12 mouse cellular contexts compared by ENCODE assay signal in genomic region chr9:98400185-98400894, GRCm38 (mm10). TPM values are rescaled to one million over a fixed set of nuclear protein-coding genes. Genes with fewer than 3 reads are reported as not detected.
DNase-seq lines count a peak whose midpoint lies in the region.
"Had no signal": no experiment of that assay in that cellular context is flagged by ENCODE, and none has a peak within 500 bp of the region (broad histone marks: within the 10 kb centered on the region; RNA-seq: fewer than 3 reads in every experiment).

No protein-coding gene starts in this region.

- DNase-seq in layer of hippocampus, adult 18-20 months (ENCODE audit: low spot score in 2 of 2) = peak; percentile 57 to 60
- no peak for DNase-seq in layer of hippocampus, postnatal 10 days (ENCODE audit: low spot score in 2 of 2)
- peak; percentile 14 to 15 for DNase-seq in cerebellum, postnatal 36 days
- DNase-seq in left cerebral cortex, adult 18-20 months (ENCODE audit: low spot score in 2 of 2) = peak; percentile 64 to 65
- peak; percentile 66 to 82 for DNase-seq in right cerebral cortex, postnatal 36 days (ENCODE audit: low spot score in 2 of 2)
- no peak for DNase-seq in embryo, embryonic 11 days
- no peak for DNase-seq in urinary bladder, adult 2 months (ENCODE audit: low spot score)
- no peak for DNase-seq in kidney, postnatal 36 days
- DNase-seq: adrenal gland, postnatal 14 days; gastrocnemius, adult 2 months; kidney, adult 18-20 months; thymus, postnatal 25 days had no signal

RNA-seq across cellular contexts. Expression of gene Rbp1, which starts 22.4 kb away (rescaled TPM):
- total RNA-seq in layer of hippocampus, adult 18-20 months (2021) = 1 to 10 TPM; 5.0 to 5.4 TPM
- total RNA-seq in layer of hippocampus, postnatal 10 days (2021) = 1 to 10 TPM; 7.4 to 7.8 TPM
- total RNA-seq in left cerebral cortex, adult 18-20 months (2021) = 1 to 10 TPM; 6.7 to 7.2 TPM
- 70.6 and 71.2 TPM in 2 replicates for polyA plus RNA-seq in urinary bladder, adult 2 months (2012; rRNA removed)

Comparison
In these comparisons a context has a peak if more than half of its experiments do, and no peak if none do; other contexts are left out.
1. DNase-seq: peak in layer of hippocampus, adult 18-20 months (2 of 2), cerebellum, postnatal 36 days (2 of 2), left cerebral cortex, adult 18-20 months (2 of 2) and right cerebral cortex, postnatal 36 days (2 of 2); none in layer of hippocampus, postnatal 10 days (0 of 2), embryo, embryonic 11 days (single experiment), urinary bladder, adult 2 months (single experiment) and kidney, postnatal 36 days (0 of 2).